ENCODE assay signal across 8 mouse cellular contexts in genomic region chr5:33695718-33696121, GRCm38 (mm10). TPM values are rescaled to one million over a fixed set of nuclear protein-coding genes. Genes with fewer than 3 reads are reported as not detected.
A peak's percentile ranks its signal among the peaks of the same experiment; 100 is the strongest.
DNase-seq lines count a peak whose midpoint lies in the region; ATAC-seq and TF ChIP-seq lines count a peak whose summit lies in the region.

No protein-coding gene starts in this region.

- TF ChIP-seq EP300 in liver, postnatal 0 days (IDR thresholded peaks at IDR 0.05; ENCODE audit: low read depth), result no peak

- WGBS in heart, embryonic 16.5 days, result 7% methylated on average over 24 of the region's 24 CpGs
- WGBS in liver, postnatal 0 days (ENCODE audit: insufficient replicate concordance), result 17% methylated on average over 20 of the region's 24 CpGs

- H3K4me1 ChIP-seq in heart, embryonic 16.5 days (ENCODE audit: control insufficient read depth, insufficient read depth, low read length), result peaks cover 24% of the 10 kb centered on the region
- peaks cover 15% of the 10 kb centered on the region; the same call in 1 of the 2 replicates for H3K4me1 ChIP-seq in liver, postnatal 0 days (ENCODE audit: insufficient read depth)

- peak overlapping the region; percentile 97 for H3K4me2 ChIP-seq in heart, embryonic 16.5 days (ENCODE audit: low read depth, low read length)
- peak overlapping the region; percentile 63 for H3K4me2 ChIP-seq in liver, postnatal 0 days (ENCODE audit: low read depth, low read length)

- H3K9me3 ChIP-seq in heart, embryonic 16.5 days (replicated peaks; ENCODE audit: control insufficient read depth, low read length), result no peaks in the 10 kb centered on the region
- no peaks in the 10 kb centered on the region for H3K9me3 ChIP-seq in liver, postnatal 0 days (ENCODE audit: low read length)

- H3K27me3 ChIP-seq in heart, embryonic 16.5 days (ENCODE audit: control insufficient read depth, insufficient read depth, low read length), result peaks cover 21% of the 10 kb centered on the region
- H3K27me3 ChIP-seq in liver, postnatal 0 days (ENCODE audit: insufficient read depth, low read length), result peaks cover 21% of the 10 kb centered on the region

- H3K27ac ChIP-seq in heart, embryonic 16.5 days (ENCODE audit: low read length), result peak overlapping the region; percentile 20; the same call in 1 of the 2 replicates
- no peak overlapping the region for H3K27ac ChIP-seq in liver, postnatal 0 days (ENCODE audit: low read depth)

- peak overlapping the region; percentile 62 for H3K4me3 ChIP-seq in heart, embryonic 16.5 days (ENCODE audit: low read length)
- peak overlapping the region; percentile 25 for H3K4me3 ChIP-seq in liver, postnatal 0 days (ENCODE audit: low read depth, low read length)

- H3K9ac ChIP-seq in heart, embryonic 16.5 days (ENCODE audit: low read length), result peak overlapping the region; percentile 83
- H3K9ac ChIP-seq in liver, postnatal 0 days (replicated peaks), result peak overlapping the region; percentile 3; the same call in 1 of the 2 replicates

- ATAC-seq in heart, embryonic 16.5 days (replicated peaks; ENCODE audit: extremely low read depth, insufficient read depth, low FRiP score), result peak; percentile 45; the same call in 1 of the 2 replicates
- no peak for ATAC-seq in liver, postnatal 0 days

- TF ChIP-seq CTCF in liver, postnatal 0 days (IDR thresholded peaks at IDR 0.05; ENCODE audit: low read depth), result no peak

- DNase-seq in embryo, embryonic 10 days (ENCODE audit: low spot score), result peak; percentile 70
- no peak for DNase-seq in embryo, embryonic 11 days
- DNase-seq in A20 (ENCODE audit: low read depth, low spot score), result peak; percentile 69
- no peak for DNase-seq in liver, postnatal 0 days
- DNase-seq in right cerebral cortex, postnatal 36 days (ENCODE audit: low spot score in 2 of 2), result no peak
- no peak for DNase-seq in c-Kit-positive CD71-positive TER-119-positive erythroid progenitor cells, embryonic 14.5 days (ENCODE audit: low spot score)
- DNase-seq in T-cell, adult 2 months (ENCODE audit: low spot score), result no peak

- H3K36me3 ChIP-seq in heart, embryonic 16.5 days (ENCODE audit: control insufficient read depth, insufficient read depth), result no peaks in the 10 kb centered on the region
- no peaks in the 10 kb centered on the region for H3K36me3 ChIP-seq in liver, postnatal 0 days (replicated peaks; ENCODE audit: insufficient read depth, low read length)

RNA-seq across cellular contexts. Expression of gene Fgfr3, which starts 25.8 kb away (rescaled TPM):
- polyA plus RNA-seq in heart, embryonic 16.5 days (2015; fragmentation: Nextera tagmentation; extraction: Ambion mirVana), result 3.9 and 8.8 TPM in 2 replicates
- 1.3 and 1.4 TPM in 2 replicates for polyA plus RNA-seq in liver, postnatal 0 days (2015; fragmentation: Nextera tagmentation; extraction: Ambion mirVana)

RNA-seq across cellular contexts. Expression of gene Tmem129, which starts 37.5 kb away (rescaled TPM):
- polyA plus RNA-seq in heart, embryonic 16.5 days (2015; fragmentation: Nextera tagmentation; extraction: Ambion mirVana), result 37.1 and 37.4 TPM in 2 replicates
- polyA plus RNA-seq in liver, postnatal 0 days (2015; fragmentation: Nextera tagmentation; extraction: Ambion mirVana), result 15.8 and 16.5 TPM in 2 replicates

RNA-seq across cellular contexts. Expression of gene Tacc3, which starts 37.8 kb away (rescaled TPM):
- 114 and 122 TPM in 2 replicates for polyA plus RNA-seq in heart, embryonic 16.5 days (2015; fragmentation: Nextera tagmentation; extraction: Ambion mirVana)
- polyA plus RNA-seq in liver, postnatal 0 days (2015; fragmentation: Nextera tagmentation; extraction: Ambion mirVana), result 64.2 and 67.0 TPM in 2 replicates

RNA-seq across cellular contexts. Expression of gene Slbp, which starts 43.3 kb away (rescaled TPM):
- polyA plus RNA-seq in heart, embryonic 16.5 days (2015; fragmentation: Nextera tagmentation; extraction: Ambion mirVana), result 119 and 138 TPM in 2 replicates
- 144 and 150 TPM in 2 replicates for polyA plus RNA-seq in liver, postnatal 0 days (2015; fragmentation: Nextera tagmentation; extraction: Ambion mirVana)

Comparison
In these comparisons a context has a peak if more than half of its experiments do, and no peak if none do; other contexts are left out.
1. DNase-seq: peak in embryo, embryonic 10 days (single experiment) and A20 (single experiment); none in embryo, embryonic 11 days (single experiment), liver, postnatal 0 days (single experiment), right cerebral cortex, postnatal 36 days (0 of 2), c-Kit-positive CD71-positive TER-119-positive erythroid progenitor cells, embryonic 14.5 days (single experiment) and T-cell, adult 2 months (single experiment).